Mouse (Mus musculus) megakaryocyte, embryonic 14.5 days (primary cell): ENCODE measurements around the gene Pxk.

Experiments used
- FLI1 ChIP-seq: IDR thresholded peaks from 2 replicates; pipeline ENCODE4 v1.6.1; 2012; ENCODE audit warnings: low read length, inconsistent platforms, mixed read lengths
- GATA1 ChIP-seq: IDR thresholded peaks from 3 replicates; pipeline ENCODE4 v1.6.1; 2012; ENCODE audit warnings: mixed read lengths, low read length, inconsistent platforms, borderline replicate concordance

DNA sequence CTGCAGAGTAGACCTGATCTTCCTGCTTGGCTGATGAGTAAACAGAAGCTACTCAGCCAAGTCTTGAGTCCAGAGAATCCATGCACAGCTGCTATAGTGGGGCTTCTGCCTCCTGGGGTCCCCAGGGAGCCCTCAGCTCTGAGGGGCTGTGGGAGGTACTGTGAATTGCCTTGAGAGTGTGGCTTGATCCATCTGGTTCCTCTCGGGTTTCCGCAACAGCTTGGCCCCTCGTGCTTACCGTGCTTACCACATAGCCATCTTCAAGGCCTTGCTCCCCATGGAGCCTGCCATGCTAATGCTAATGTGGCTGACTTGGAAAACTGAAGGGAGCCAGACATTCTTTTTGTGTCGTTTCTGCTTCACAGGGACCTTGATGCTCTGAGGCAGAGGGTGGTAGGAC, 109.1 kb downstream of the Pxk start:
- TF ChIP-seq GATA1: no peak
- TF ChIP-seq FLI1: no peak
